Mouse (Mus musculus): Measurements from ENCODE around the gene Tmem181a. TPM values are rescaled to one million over a fixed set of nuclear protein-coding genes. Genes with fewer than 3 reads are reported as not detected.
"Not testable (repeated sequence)": the region's sequence is repeated elsewhere in the genome, so short reads cannot be mapped to it uniquely, and the experiment has no call there.

Tmem181a gene
- polyA plus RNA-seq, 1 experiment from 2014 or later = 73.1 TPM

GRCm38 (mm10) chr17:6271970-6272369, 15.3 kb downstream of the Tmem181a start:
- 85% methylated on average over 6 of the region's 6 CpGs for WGBS
- not testable (repeated sequence) for H3K4me1 ChIP-seq (ENCODE audit: control insufficient read depth, insufficient read depth, low read length); H3K27me3 ChIP-seq (ENCODE audit: control insufficient read depth, insufficient read depth, low read depth, low read length)

GRCm38 (mm10) chr17:6274693-6275092, 18.0 kb downstream of the Tmem181a start:
- H3K4me1 ChIP-seq (ENCODE audit: control insufficient read depth, insufficient read depth, low read length); H3K9me3 ChIP-seq (replicated peaks; ENCODE audit: control insufficient read depth, low read length, poor library complexity, severe bottlenecking); H3K4me2 ChIP-seq (ENCODE audit: low read length); H3K36me3 ChIP-seq (ENCODE audit: control insufficient read depth, insufficient read depth, low read length); H3K4me3 ChIP-seq (ENCODE audit: low read depth, low read length); ATAC-seq; H3K27ac ChIP-seq (ENCODE audit: low read length); H3K27me3 ChIP-seq (ENCODE audit: control insufficient read depth, insufficient read depth, low read depth, low read length); H3K9ac ChIP-seq (ENCODE audit: low read depth, low read length): not testable (repeated sequence)
- WGBS = 97% methylated on average over 4 of the region's 6 CpGs

More at GRCm38 (mm10) chr17:6271970-6272369, 15.3 kb downstream of the Tmem181a start:
- not testable (repeated sequence) for H3K4me2 ChIP-seq (ENCODE audit: low read length); H3K27ac ChIP-seq (ENCODE audit: low read length); H3K9ac ChIP-seq (ENCODE audit: low read depth, low read length); H3K4me3 ChIP-seq (ENCODE audit: low read depth, low read length); ATAC-seq; H3K9me3 ChIP-seq (replicated peaks; ENCODE audit: control insufficient read depth, low read length, poor library complexity, severe bottlenecking); H3K36me3 ChIP-seq (ENCODE audit: control insufficient read depth, insufficient read depth, low read length)

GRCm38 (mm10) chr17:6279205-6279604, 22.5 kb downstream of the Tmem181a start:
- H3K4me3 ChIP-seq (ENCODE audit: low read depth, low read length); ATAC-seq; H3K4me1 ChIP-seq (ENCODE audit: control insufficient read depth, insufficient read depth, low read length); H3K27ac ChIP-seq (ENCODE audit: low read length); H3K9ac ChIP-seq (ENCODE audit: low read depth, low read length); H3K36me3 ChIP-seq (ENCODE audit: control insufficient read depth, insufficient read depth, low read length); H3K9me3 ChIP-seq (replicated peaks; ENCODE audit: control insufficient read depth, low read length, poor library complexity, severe bottlenecking); H3K27me3 ChIP-seq (ENCODE audit: control insufficient read depth, insufficient read depth, low read depth, low read length); H3K4me2 ChIP-seq (ENCODE audit: low read length): not testable (repeated sequence)
- 72% methylated on average over 8 of the region's 8 CpGs for WGBS

GRCm38 (mm10) chr17:6279772-6280171, 23.1 kb downstream of the Tmem181a start:
- H3K4me3 ChIP-seq (ENCODE audit: low read depth, low read length); H3K9me3 ChIP-seq (replicated peaks; ENCODE audit: control insufficient read depth, low read length, poor library complexity, severe bottlenecking); H3K36me3 ChIP-seq (ENCODE audit: control insufficient read depth, insufficient read depth, low read length); H3K27ac ChIP-seq (ENCODE audit: low read length); H3K9ac ChIP-seq (ENCODE audit: low read depth, low read length); H3K27me3 ChIP-seq (ENCODE audit: control insufficient read depth, insufficient read depth, low read depth, low read length); H3K4me2 ChIP-seq (ENCODE audit: low read length); H3K4me1 ChIP-seq (ENCODE audit: control insufficient read depth, insufficient read depth, low read length); ATAC-seq: not testable (repeated sequence)
- 91% methylated on average over 7 of the region's 10 CpGs for WGBS

- H3K4me3 ChIP-seq (ENCODE audit: low read depth, low read length); H3K27ac ChIP-seq (ENCODE audit: low read length); H3K9me3 ChIP-seq (replicated peaks; ENCODE audit: control insufficient read depth, low read length, poor library complexity, severe bottlenecking); H3K36me3 ChIP-seq (ENCODE audit: control insufficient read depth, insufficient read depth, low read length); H3K4me2 ChIP-seq (ENCODE audit: low read length); H3K4me1 ChIP-seq (ENCODE audit: control insufficient read depth, insufficient read depth, low read length); H3K9ac ChIP-seq (ENCODE audit: low read depth, low read length); H3K27me3 ChIP-seq (ENCODE audit: control insufficient read depth, insufficient read depth, low read depth, low read length); ATAC-seq: not testable (repeated sequence)
- 95% methylated on average over 19 of the region's 19 CpGs for WGBS
These were observed 23.9 kb downstream of the Tmem181a start for GRCm38 (mm10) chr17:6280513-6280912.

GRCm38 (mm10) chr17:6283137-6283536, 26.5 kb downstream of the Tmem181a start:
- H3K9me3 ChIP-seq (replicated peaks; ENCODE audit: control insufficient read depth, low read length, poor library complexity, severe bottlenecking); H3K27ac ChIP-seq (ENCODE audit: low read length); H3K4me2 ChIP-seq (ENCODE audit: low read length); H3K36me3 ChIP-seq (ENCODE audit: control insufficient read depth, insufficient read depth, low read length); ATAC-seq; H3K4me1 ChIP-seq (ENCODE audit: control insufficient read depth, insufficient read depth, low read length); H3K9ac ChIP-seq (ENCODE audit: low read depth, low read length); H3K4me3 ChIP-seq (ENCODE audit: low read depth, low read length); H3K27me3 ChIP-seq (ENCODE audit: control insufficient read depth, insufficient read depth, low read depth, low read length): not testable (repeated sequence)
- 94% methylated on average over 7 of the region's 10 CpGs for WGBS

GRCm38 (mm10) chr17:6286169-6286568, 29.5 kb downstream of the Tmem181a start:
- not testable (repeated sequence) for H3K4me1 ChIP-seq (ENCODE audit: control insufficient read depth, insufficient read depth, low read length); H3K4me3 ChIP-seq (ENCODE audit: low read depth, low read length); H3K36me3 ChIP-seq (ENCODE audit: control insufficient read depth, insufficient read depth, low read length); H3K9me3 ChIP-seq (replicated peaks; ENCODE audit: control insufficient read depth, low read length, poor library complexity, severe bottlenecking); ATAC-seq; H3K4me2 ChIP-seq (ENCODE audit: low read length); H3K9ac ChIP-seq (ENCODE audit: low read depth, low read length); H3K27me3 ChIP-seq (ENCODE audit: control insufficient read depth, insufficient read depth, low read depth, low read length); H3K27ac ChIP-seq (ENCODE audit: low read length)
- WGBS = 95% methylated on average over 5 of the region's 5 CpGs

- H3K27me3 ChIP-seq (ENCODE audit: control insufficient read depth, insufficient read depth, low read depth, low read length); H3K27ac ChIP-seq (ENCODE audit: low read length); H3K9ac ChIP-seq (ENCODE audit: low read depth, low read length); H3K4me2 ChIP-seq (ENCODE audit: low read length); H3K36me3 ChIP-seq (ENCODE audit: control insufficient read depth, insufficient read depth, low read length); ATAC-seq; H3K9me3 ChIP-seq (replicated peaks; ENCODE audit: control insufficient read depth, low read length, poor library complexity, severe bottlenecking); H3K4me3 ChIP-seq (ENCODE audit: low read depth, low read length); H3K4me1 ChIP-seq (ENCODE audit: control insufficient read depth, insufficient read depth, low read length): not testable (repeated sequence)
- 97% methylated on average over 9 of the region's 12 CpGs for WGBS
These were observed 32.4 kb downstream of the Tmem181a start for GRCm38 (mm10) chr17:6289045-6289444.

GRCm38 (mm10) chr17:6293882-6294281, 37.2 kb downstream of the Tmem181a start:
- no CpG with 5 or more reads among the region's 5 CpGs for WGBS
- ATAC-seq = not testable (repeated sequence)

More at GRCm38 (mm10) chr17:6293882-6294281, 37.2 kb downstream of the Tmem181a start:
- H3K4me2 ChIP-seq (ENCODE audit: low read length); H3K4me3 ChIP-seq (ENCODE audit: low read depth, low read length); H3K4me1 ChIP-seq (ENCODE audit: control insufficient read depth, insufficient read depth, low read length); H3K36me3 ChIP-seq (ENCODE audit: control insufficient read depth, insufficient read depth, low read length); H3K27me3 ChIP-seq (ENCODE audit: control insufficient read depth, insufficient read depth, low read depth, low read length); H3K9me3 ChIP-seq (replicated peaks; ENCODE audit: control insufficient read depth, low read length, poor library complexity, severe bottlenecking); H3K27ac ChIP-seq (ENCODE audit: low read length); H3K9ac ChIP-seq (ENCODE audit: low read depth, low read length): not testable (repeated sequence)

All from midbrain, embryonic 16.5 days (tissue).